Mouse (Mus musculus) MEL (cell line): ENCODE data around the gene Efs. TPM values are rescaled to one million over a fixed set of nuclear protein-coding genes. Genes with fewer than 3 reads are reported as not detected.

Source experiments
- DNase-seq: peaks from one replicate; pipeline ENCODE4 v3.0.0; 2011; ENCODE audit warnings: low read depth, low spot score
- H3K27ac ChIP-seq: 2 replicates; pipeline ENCODE4 v1.5.1; 2012; ENCODE audit warnings: low read depth, mild to moderate bottlenecking, control low read depth, low read length, moderate library complexity; ENCODE audit not compliant: control insufficient read depth
- H3K27me3 ChIP-seq, 2 experiments: fragments of 150-350 bp in 1 of 2; sonication (generic) in 1 of 2; 2 replicates each; pipeline ENCODE4 v1.6.1; 2012; ENCODE audit warnings: low read length in 2 of 2, mild to moderate bottlenecking in 2 of 2, improper control_type of control experiment in 1 of 2, moderate library complexity in 1 of 2; ENCODE audit not compliant: insufficient read depth in 2 of 2, control insufficient read depth in 1 of 2
- H3K36me3 ChIP-seq, 2 experiments: 2 replicates each; pipeline ENCODE4 v1.6.1; 2012 to 2014; ENCODE audit warnings: low read length in 2 of 2, improper control_type of control experiment in 1 of 2, inconsistent platforms in 1 of 2, mild to moderate bottlenecking in 1 of 2; ENCODE audit not compliant: insufficient read depth in 2 of 2, control insufficient read depth in 1 of 2
- H3K4me1 ChIP-seq, 2 experiments: fragments of 150-350 bp in 1 of 2; sonication (generic) in 1 of 2; 2 replicates each; pipeline ENCODE4 v1.6.1; 2012; ENCODE audit warnings: low read length in 2 of 2, improper control_type of control experiment in 1 of 2, mild to moderate bottlenecking in 1 of 2; ENCODE audit not compliant: insufficient read depth in 2 of 2, control insufficient read depth in 1 of 2
- H3K4me3 ChIP-seq, 2 experiments: fragments of 150-350 bp in 1 of 2; sonication (generic) in 1 of 2; 2 replicates each; pipeline ENCODE4 v1.5.1; 2012; ENCODE audit warnings: low read depth in 2 of 2, low read length in 2 of 2, mild to moderate bottlenecking in 2 of 2, moderate library complexity in 2 of 2, control low read depth in 1 of 2, improper control_type of control experiment in 1 of 2; ENCODE audit not compliant: control insufficient read depth in 1 of 2, insufficient read depth in 1 of 2
- H3K79me2 ChIP-seq: 2 replicates; pipeline ENCODE4 v1.6.1; 2012; ENCODE audit warnings: mild to moderate bottlenecking, low read length, moderate library complexity; ENCODE audit not compliant: control insufficient read depth, poor library complexity, insufficient read depth
- H3K9ac ChIP-seq: 2 replicates; pipeline ENCODE4 v1.6.1; 2012; ENCODE audit warnings: low read depth, mild to moderate bottlenecking, control low read depth, low read length, moderate library complexity; ENCODE audit not compliant: control insufficient read depth, poor library complexity, severe bottlenecking
- H3K9me3 ChIP-seq: fragments of 150-350 bp; sonication (generic); replicated peaks from 2 replicates; pipeline ENCODE4 v1.6.1; 2012; ENCODE audit warnings: mild to moderate bottlenecking, low read length, improper control_type of control experiment, moderate library complexity; ENCODE audit not compliant: insufficient read depth
- CHD2 ChIP-seq: IDR thresholded peaks from 2 replicates; pipeline ENCODE4 v1.6.1; 2011; ENCODE audit warnings: low read length, improper control_type of control experiment
- CTCF ChIP-seq, 3 experiments: IDR thresholded peaks in 2 of 3; conservative IDR thresholded peaks in 1 of 3; 2 replicates each; pipeline ENCODE4 v1.5.1; 2011 to 2012; ENCODE audit warnings: low read length in 3 of 3, low read depth in 2 of 3, mild to moderate bottlenecking in 2 of 3, improper control_type of control experiment in 1 of 3, inconsistent platforms in 1 of 3, mixed read lengths in 1 of 3, moderate library complexity in 1 of 3; ENCODE audit not compliant: control insufficient read depth in 1 of 3, insufficient read depth in 1 of 3, poor library complexity in 1 of 3, severe bottlenecking in 1 of 3
- E2F4 ChIP-seq: IDR thresholded peaks from 2 replicates; pipeline ENCODE4 v1.6.1; 2011; ENCODE audit warnings: low read depth, low read length, improper control_type of control experiment, borderline replicate concordance
- ELF1 ChIP-seq: IDR thresholded peaks from 2 replicates; pipeline ENCODE4 v1.6.1; 2014; ENCODE audit warnings: low read depth, mild to moderate bottlenecking, inconsistent platforms, low read length, improper control_type of control experiment, moderate library complexity
- EP300 ChIP-seq, 2 experiments: IDR thresholded peaks; 2 replicates each; pipeline ENCODE4 v1.6.1; 2011; ENCODE audit warnings: improper control_type of control experiment in 2 of 2, low read length in 2 of 2, low read depth in 1 of 2, mild to moderate bottlenecking in 1 of 2
- GATA1 ChIP-seq: IDR thresholded peaks from 2 replicates; pipeline ENCODE4 v1.6.1; 2011; ENCODE audit warnings: low read depth, low read length, improper control_type of control experiment
- MEF2A ChIP-seq: IDR thresholded peaks from 2 replicates; pipeline ENCODE4 v1.6.1; 2014; ENCODE audit warnings: low read depth, mild to moderate bottlenecking, inconsistent platforms, low read length, improper control_type of control experiment; ENCODE audit not compliant: poor library complexity, insufficient replicate concordance, severe bottlenecking; ENCODE audit errors: extremely low read depth
- MYB ChIP-seq: IDR thresholded peaks from 2 replicates; pipeline ENCODE4 v1.6.1; 2011; ENCODE audit warnings: mild to moderate bottlenecking, low read depth, low read length, improper control_type of control experiment
- NRF1 ChIP-seq: IDR thresholded peaks from 2 replicates; pipeline ENCODE4 v1.6.1; 2014; ENCODE audit warnings: low read depth, mild to moderate bottlenecking, inconsistent platforms, low read length, improper control_type of control experiment, moderate library complexity; ENCODE audit not compliant: poor library complexity, insufficient read depth, severe bottlenecking
- POLR2A ChIP-seq, 2 experiments: IDR thresholded peaks; 2 replicates each; pipeline ENCODE4 v1.6.1; 2011 to 2012; ENCODE audit warnings: low read length in 2 of 2, mild to moderate bottlenecking in 2 of 2, control low read depth in 1 of 2, improper control_type of control experiment in 1 of 2, low read depth in 1 of 2, moderate library complexity in 1 of 2; ENCODE audit not compliant: control insufficient read depth in 1 of 2, insufficient read depth in 1 of 2, poor library complexity in 1 of 2
- RAD21 ChIP-seq: IDR thresholded peaks from 2 replicates; pipeline ENCODE4 v1.6.1; 2011; ENCODE audit warnings: mild to moderate bottlenecking, low read depth, low read length, improper control_type of control experiment
- RCOR1 ChIP-seq: IDR thresholded peaks from 2 replicates; pipeline ENCODE4 v1.6.1; 2012; ENCODE audit warnings: low read depth, mild to moderate bottlenecking, inconsistent platforms, low read length, improper control_type of control experiment
- SMC3 ChIP-seq: IDR thresholded peaks from 2 replicates; pipeline ENCODE4 v1.6.1; 2011; ENCODE audit warnings: low read depth, low read length, improper control_type of control experiment
- USF2 ChIP-seq, 2 experiments: IDR thresholded peaks; 2 replicates each; pipeline ENCODE4 v1.6.1; 2011 to 2012; ENCODE audit warnings: improper control_type of control experiment in 2 of 2, low read length in 2 of 2, borderline replicate concordance in 1 of 2, inconsistent platforms in 1 of 2, low read depth in 1 of 2, mild to moderate bottlenecking in 1 of 2; ENCODE audit not compliant: insufficient read depth in 1 of 2
- ZC3H11A ChIP-seq: IDR thresholded peaks from 2 replicates; pipeline ENCODE4 v1.6.1; 2012; ENCODE audit warnings: low read depth, mild to moderate bottlenecking, inconsistent platforms, low read length, improper control_type of control experiment
- ZMIZ1 ChIP-seq: IDR thresholded peaks from 2 replicates; pipeline ENCODE4 v1.6.1; 2012; ENCODE audit warnings: low read depth, mild to moderate bottlenecking, inconsistent platforms, low read length, improper control_type of control experiment, moderate library complexity
- polyA plus RNA-seq, 2 experiments: library from polyadenylated mRNA; stranded (reverse) in 1 of 2; unstranded in 1 of 2; fragments of >175 nt in 1 of 2; fragments of >200 nt in 1 of 2; gene quantifications; 2 replicates each; pipeline versions ENCODE4 v1.2.1 to v1.2.4; 2012; ENCODE audit warnings: low replicate concordance in 2 of 2, low read depth in 1 of 2; ENCODE audit not compliant: insufficient read length in 2 of 2, insufficient read depth in 1 of 2, missing spikeins in 1 of 2
- total RNA-seq: library from RNA; depleted of rRNA; stranded (reverse); fragments of 300-350 nt; gene quantifications from 2 replicates; pipeline ENCODE4 v1.2.3, GENCODE M21; 2012

Efs gene
- total and polyA plus RNA-seq, 3 experiments = not detected

- H3K36me3 ChIP-seq = peaks cover 0 to 5% of the 10 kb centered on the region in 2 experiments; a peak in 1 of 4 replicates
- TF ChIP-seq EP300 (IDR thresholded peaks at IDR 0.05; ENCODE audit: low read depth in 1 of 2, low read length in 2 of 2) (0 out of 4 replicates have a peak, but pooled peaks of 1 of the 2 experiments have one; percentile 19), RAD21 (no peak), GATA1 (peak; percentile 34; the same call in 1 of the 2 replicates)
- TF ChIP-seq, all 39 proteins: peak for 2
These were observed 10.9 kb upstream of the Efs start for GRCm38 (mm10) chr14:54936831-54937160.

GRCm38 (mm10) chr14:54935904-54936830, 10.2 kb upstream of the Efs start, which contains the start of gene Cmtm5:
Gene Cmtm5, plus strand, starts transcription at chr14:54936261.
- Histone ChIP-seq H3K79me2 (no peaks in the 10 kb centered on the region), H3K9ac (no peak within 1 kb of the TSS), H3K27me3 (peaks cover 0 to 1% of the 10 kb centered on the region in 2 experiments; a peak in 3 of 4 replicates), H3K36me3 (peaks cover 0 to 5% of the 10 kb centered on the region in 2 experiments; a peak in 1 of 4 replicates), H3K9me3 (no peaks in the 10 kb centered on the region), H3K4me3 (no peak within 1 kb of the TSS), H3K4me1 (peaks cover 0 to 8% of the 10 kb centered on the region in 2 experiments; a peak in 1 of 4 replicates), H3K27ac (no peak within 1 kb of the TSS)
- TF ChIP-seq MEF2A (no peak), CTCF (IDR thresholded peaks at IDR 0.05 in 2 of 3, conservative IDR thresholded peaks at IDR 0.05 in 1 of 3; ENCODE audit: control insufficient read depth in 1 of 3, insufficient read depth in 1 of 3, low read depth in 2 of 3, low read length in 3 of 3, poor library complexity in 1 of 3, severe bottlenecking in 1 of 3) (0 out of 6 replicates have a peak, but pooled peaks of 1 of the 3 experiments have one; percentile 6), ZMIZ1 (no peak)
- no peak for DNase-seq

More at GRCm38 (mm10) chr14:54936831-54937160, 10.9 kb upstream of the Efs start:
- Histone ChIP-seq H3K27me3 (peaks cover 0 to 1% of the 10 kb centered on the region in 2 experiments; a peak in 2 of 4 replicates), H3K4me1 (peaks cover 0 to 8% of the 10 kb centered on the region in 2 experiments; a peak in 1 of 4 replicates), H3K79me2 (no peaks in the 10 kb centered on the region), H3K4me3 (no peak overlapping the region), H3K27ac (no peak overlapping the region), H3K9ac (no peak overlapping the region), H3K9me3 (no peaks in the 10 kb centered on the region)
- peak; percentile 53 for DNase-seq

GRCm38 (mm10) chr14:54932645-54933150, 6.8 kb upstream of the Efs start, which contains the start of gene Il25:
Gene Il25, plus strand, starts transcription at chr14:54932695.
- Histone ChIP-seq H3K4me3 (no peak within 1 kb of the TSS), H3K27ac (no peak within 1 kb of the TSS), H3K36me3 (peaks cover 0 to 5% of the 10 kb centered on the region in 2 experiments; a peak in 1 of 4 replicates), H3K9ac (no peak within 1 kb of the TSS), H3K27me3 (peaks cover 0 to 4% of the 10 kb centered on the region in 2 experiments; a peak in 3 of 4 replicates), H3K4me1 (peaks cover 0 to 8% of the 10 kb centered on the region in 2 experiments; a peak in 1 of 4 replicates), H3K9me3 (no peaks in the 10 kb centered on the region), H3K79me2 (no peaks in the 10 kb centered on the region)
- TF ChIP-seq SMC3 (no peak), E2F4 (no peak), ZC3H11A (no peak), MYB (no peak), CTCF (IDR thresholded peaks at IDR 0.05 in 2 of 3, conservative IDR thresholded peaks at IDR 0.05 in 1 of 3; ENCODE audit: control insufficient read depth in 1 of 3, insufficient read depth in 1 of 3, low read depth in 2 of 3, low read length in 3 of 3, poor library complexity in 1 of 3, severe bottlenecking in 1 of 3) (no peak), ELF1 (no peak), CHD2 (no peak), POLR2A (IDR thresholded peaks at IDR 0.05; ENCODE audit: control insufficient read depth in 1 of 2, insufficient read depth in 1 of 2, low read depth in 1 of 2, low read length in 2 of 2, poor library complexity in 1 of 2) (no peak), USF2 (IDR thresholded peaks at IDR 0.05; ENCODE audit: borderline replicate concordance in 1 of 2, insufficient read depth in 1 of 2, low read depth in 1 of 2, low read length in 2 of 2) (no peak), NRF1 (no peak), RCOR1 (no peak)
- DNase-seq = peak; percentile 33
